Mouse (Mus musculus): ENCODE measurements around the gene Cltc.

Gene Cltc

DNA sequence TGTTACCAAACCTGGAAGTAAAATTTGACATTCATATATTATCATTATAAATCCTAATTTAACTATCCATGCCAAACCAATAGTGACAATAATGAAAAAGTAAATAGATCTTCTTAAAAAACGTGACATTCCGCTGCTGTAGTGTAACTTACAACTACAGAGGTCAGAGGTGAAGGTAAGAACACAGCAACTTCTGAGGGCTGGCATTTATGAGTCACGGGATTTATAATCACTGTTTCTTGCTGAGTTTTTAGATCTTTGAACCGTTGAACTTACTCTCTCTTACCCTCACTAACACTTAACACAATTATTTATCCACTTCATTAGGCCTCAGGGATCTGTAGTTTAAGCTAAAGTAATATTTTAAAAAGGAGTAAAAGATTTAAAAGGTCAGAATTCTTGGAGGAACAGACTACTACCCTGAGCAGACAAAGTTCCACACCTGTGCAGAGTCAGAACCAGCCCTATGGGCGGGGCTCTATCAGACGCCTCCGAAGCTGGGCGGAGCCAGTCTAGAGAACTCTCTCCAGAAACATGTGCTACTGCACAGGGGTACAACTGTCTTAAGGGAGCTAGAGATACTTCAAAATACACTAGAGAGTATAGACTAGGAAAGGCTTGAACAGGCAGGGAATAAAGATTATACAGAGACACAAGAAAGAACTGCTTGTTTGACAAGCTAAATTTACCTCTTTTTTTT lies 19.9 kb downstream of the Cltc start:
- peak in 1 of 2 experiments; percentile 42 for DNase-seq

- no peak for DNase-seq
Measured at GRCm38 (mm10) chr11:86734993-86735392, 22.4 kb downstream of the Cltc start.

DNA sequence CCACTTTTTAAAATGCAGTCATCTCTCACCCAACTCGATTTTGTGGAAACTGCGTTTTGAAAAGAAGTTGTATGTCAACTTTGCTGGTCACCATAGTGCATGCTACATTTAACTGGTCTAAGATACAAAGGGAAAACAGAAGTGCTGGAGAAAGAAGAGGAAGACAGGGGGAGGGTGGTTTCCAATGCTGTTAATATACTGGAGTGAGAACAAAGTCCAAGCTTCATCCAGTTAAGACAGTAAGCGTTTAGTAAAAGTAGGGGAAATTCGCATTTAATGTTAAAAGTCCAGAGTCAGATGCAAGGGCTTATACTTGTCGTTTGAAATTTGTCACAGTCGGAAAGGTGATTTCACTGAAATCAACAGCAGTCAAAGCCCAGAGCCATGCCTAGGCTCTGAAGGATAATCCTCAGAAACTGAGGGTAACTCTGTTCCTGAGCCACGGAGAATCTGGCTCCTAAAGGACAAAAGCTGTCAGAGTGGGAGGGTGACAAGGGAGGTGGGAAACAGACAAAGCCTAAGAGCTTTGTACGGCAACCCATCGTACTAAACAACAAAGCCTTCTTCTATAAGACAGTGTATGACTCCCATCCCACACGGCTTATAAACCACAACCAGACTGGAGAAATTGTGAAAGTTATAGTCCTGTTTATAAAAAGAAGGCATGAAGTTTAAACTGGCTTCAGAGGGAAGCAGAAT lies 23.0 kb downstream of the Cltc start:
- peak in 1 of 2 experiments; percentile 45 for DNase-seq

GRCm38 (mm10) chr11:86731443-86731842 lies 25.9 kb downstream of the Cltc start:
- no peak for DNase-seq

- no peak for DNase-seq
Measured at GRCm38 (mm10) chr11:86725607-86726006, 31.8 kb downstream of the Cltc start.

DNA sequence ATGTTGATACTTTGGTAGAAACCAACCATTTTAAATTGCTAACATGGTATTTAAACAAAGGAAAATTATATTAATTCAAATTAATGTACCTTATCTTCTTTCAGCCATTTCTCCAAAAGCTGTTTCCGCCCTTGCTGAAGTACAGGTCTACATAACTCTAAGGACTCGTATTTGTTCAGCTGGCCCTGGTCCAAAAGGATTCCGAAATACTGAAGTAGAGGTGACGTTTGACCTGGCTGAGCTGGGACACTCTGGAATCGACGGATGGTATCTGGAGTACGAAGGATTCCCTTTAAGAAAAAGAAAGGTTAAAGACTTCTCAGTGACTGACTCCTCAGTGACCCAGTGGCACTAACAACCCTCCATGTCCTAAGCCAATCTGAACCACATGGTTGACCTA lies 32.4 kb downstream of the Cltc start:
- no peak for DNase-seq

- no peak for DNase-seq
Measured at GRCm38 (mm10) chr11:86724004-86724403, 33.4 kb downstream of the Cltc start.

GRCm38 (mm10) chr11:86719390-86719789 lies 38.0 kb downstream of the Cltc start:
- DNase-seq: no peak

DNA sequence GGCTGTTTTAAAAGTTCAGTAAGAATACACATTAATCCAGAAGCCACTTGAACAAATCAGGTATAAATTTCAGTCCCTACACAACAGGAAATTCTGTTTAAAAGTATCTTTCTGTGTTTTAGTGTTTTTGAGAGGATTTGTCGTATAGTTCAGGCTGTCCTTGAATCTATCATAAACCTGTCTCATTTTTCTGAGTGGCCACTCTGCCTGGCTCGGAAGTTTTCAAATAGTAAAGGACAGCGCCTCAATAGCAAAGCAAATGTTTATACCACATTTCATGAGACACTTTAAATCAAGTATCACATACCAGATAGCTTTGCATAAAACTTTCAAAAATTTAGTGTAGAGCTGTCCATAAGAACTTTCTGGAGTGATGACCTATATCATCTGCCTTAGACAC lies 39.0 kb downstream of the Cltc start:
- DNase-seq: no peak

DNA sequence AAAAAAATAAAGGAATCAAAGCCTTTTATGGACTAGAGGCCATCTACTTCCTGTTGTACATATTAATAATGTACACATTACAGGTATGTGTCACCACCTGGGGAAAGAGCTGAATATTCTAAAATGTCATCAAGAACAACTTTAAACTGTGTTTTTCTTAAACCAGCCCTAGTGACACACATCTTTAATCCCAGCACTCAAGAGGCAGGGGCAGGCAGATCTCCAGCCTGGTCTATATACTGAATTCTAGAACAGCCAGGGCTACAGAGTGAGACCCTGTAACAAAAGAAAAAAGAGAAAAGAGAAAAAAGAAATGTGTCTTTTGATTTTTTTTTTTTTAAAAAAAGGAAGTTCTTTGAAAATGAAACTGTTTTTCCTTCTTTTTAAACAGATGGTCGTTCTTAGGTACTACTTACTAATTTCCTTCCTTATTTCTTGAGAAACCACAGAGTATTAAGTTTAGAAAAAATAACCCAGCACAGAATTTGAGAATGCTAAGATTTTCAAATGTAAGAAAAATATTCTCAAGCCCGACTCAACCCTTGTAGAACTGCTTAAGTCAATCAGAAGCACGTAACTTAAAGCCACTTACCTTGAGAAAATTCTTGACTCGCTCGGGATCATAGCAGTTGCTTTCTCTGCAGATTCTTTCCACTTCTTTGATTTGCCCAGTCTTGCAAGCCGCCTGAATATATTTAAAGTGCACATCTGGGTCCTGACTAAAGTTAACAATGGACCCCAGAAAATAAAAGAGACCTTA lies 39.9 kb downstream of the Cltc start:
- no peak for DNase-seq

DNA sequence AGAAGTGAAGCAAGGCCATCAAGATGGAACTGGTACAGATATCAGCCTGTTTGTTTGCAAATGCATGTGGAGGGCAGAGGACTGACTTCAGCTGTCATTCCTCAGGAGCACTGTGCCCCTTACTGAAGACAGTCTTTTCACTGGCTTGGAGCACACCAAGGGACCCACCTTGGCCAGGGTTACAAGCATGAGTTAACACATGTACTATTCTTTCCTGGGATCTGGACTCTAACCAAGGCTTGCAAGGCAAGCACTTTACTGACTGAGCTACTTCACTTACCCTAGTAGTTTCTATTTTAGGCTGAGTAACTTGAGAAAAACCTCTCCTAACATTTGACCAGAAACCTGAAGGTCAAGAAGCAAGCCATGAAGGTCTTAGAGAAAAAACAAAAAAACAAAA lies 42.8 kb downstream of the Cltc start:
- DNase-seq: no peak

DNA sequence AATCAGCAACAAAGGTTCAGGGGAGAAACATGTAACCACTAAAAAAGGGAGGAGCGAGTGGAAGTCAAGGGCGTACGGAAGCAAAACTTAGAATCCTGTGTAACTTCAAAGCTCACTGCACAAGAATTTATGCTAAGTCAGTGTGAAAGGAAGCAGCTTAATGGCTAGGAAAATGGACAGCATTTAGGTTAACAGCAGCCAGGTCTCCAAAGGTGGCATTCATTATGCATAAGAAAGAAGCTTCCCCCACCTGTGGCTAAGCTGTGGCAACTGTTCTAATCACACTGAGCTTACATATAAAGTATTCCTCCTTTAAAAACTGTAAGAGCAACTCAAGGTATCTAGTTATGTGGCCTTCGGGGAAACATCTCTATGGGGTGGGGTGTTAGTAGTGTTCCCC lies 56.2 kb downstream of the Cltc start:
- DNase-seq: no peak

- DNase-seq: no peak
Measured at GRCm38 (mm10) chr11:86695461-86695860, 61.9 kb downstream of the Cltc start.

- DNase-seq: no peak
Measured at GRCm38 (mm10) chr11:86692546-86692945, 64.8 kb downstream of the Cltc start.

- DNase-seq: no peak
Measured at GRCm38 (mm10) chr11:86691956-86692355, 65.4 kb downstream of the Cltc start.

DNA sequence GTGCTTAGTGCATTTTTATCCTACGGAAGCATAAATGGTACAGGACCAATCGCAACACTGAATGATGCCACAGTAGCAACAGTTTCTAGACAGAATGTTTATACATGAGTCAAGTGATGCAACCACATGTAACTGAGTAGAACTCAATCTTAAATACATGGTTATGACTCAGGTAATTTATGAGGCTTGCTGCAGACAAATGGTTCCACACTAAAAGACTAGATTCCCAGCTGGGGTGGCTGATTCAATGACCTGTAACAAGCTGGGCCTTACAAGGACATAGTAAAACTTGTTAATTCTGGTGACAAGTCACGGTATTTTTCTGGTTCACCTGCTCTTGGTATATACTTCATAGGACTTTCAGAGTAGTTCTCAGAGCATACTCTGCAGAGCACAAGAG lies 65.9 kb downstream of the Cltc start:
- no peak for DNase-seq

DNA sequence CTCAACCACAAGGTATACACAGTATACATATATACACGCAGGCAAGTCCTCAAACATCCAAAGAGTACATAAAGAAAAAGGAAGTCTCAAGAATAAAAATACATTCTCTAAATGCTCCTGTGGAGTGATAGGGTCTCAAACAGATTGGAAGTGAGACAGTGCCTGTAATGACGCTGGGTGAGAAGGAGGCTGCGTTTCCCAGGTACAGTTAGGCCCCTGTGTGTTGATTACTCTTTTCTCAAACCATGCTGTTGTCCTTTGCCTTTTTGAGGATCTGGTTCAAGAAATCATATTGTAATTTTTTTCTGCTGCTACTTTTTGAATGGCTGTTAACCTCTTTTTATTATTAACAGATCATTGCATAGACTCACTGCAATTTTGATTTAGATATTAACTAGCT lies 67.0 kb downstream of the Cltc start:
- no peak for DNase-seq

DNA sequence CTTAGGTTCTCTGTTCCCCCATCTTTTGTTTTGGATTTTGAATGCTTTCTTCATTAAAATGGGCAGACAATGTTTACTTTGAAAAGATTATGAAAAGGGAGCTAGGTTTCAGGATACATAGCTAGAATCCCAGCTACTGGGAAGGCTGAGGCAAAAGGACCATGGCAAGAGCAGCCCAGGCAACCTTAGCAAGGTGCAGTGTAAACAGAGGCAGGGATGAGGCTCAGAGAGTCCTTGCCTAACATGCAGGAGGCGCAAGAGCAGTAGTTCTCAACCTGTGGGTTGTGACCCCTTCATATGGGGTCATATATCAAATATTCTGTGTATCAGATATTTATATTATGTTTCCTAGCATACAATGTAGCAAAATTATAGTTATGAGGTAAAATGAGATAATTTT lies 72.0 kb downstream of the Cltc start:
- no peak for DNase-seq

GRCm38 (mm10) chr11:86684126-86685012 lies 73.0 kb downstream of the Cltc start:
- DNase-seq: no peak

GRCm38 (mm10) chr11:86683395-86684125 lies 73.8 kb downstream of the Cltc start, which contains the start of the genes Vmp1 and Ptrh2:
Gene Vmp1 (minus strand): TSS chr11:86683836.
Gene Ptrh2 (plus strand): TSS chr11:86683985.
- DNase-seq: peak; percentile 92 to 94

GRCm38 (mm10) chr11:86682861-86683260 lies 74.5 kb downstream of the Cltc start:
- no peak for DNase-seq

GRCm38 (mm10) chr11:86681423-86681822 lies 75.9 kb downstream of the Cltc start:
- DNase-seq: no peak

Measured in kidney, adult 8-10 months (tissue).